Mouse (Mus musculus): Measurements from ENCODE around the gene Gpr161. TPM values are rescaled to one million over a fixed set of nuclear protein-coding genes. Genes with fewer than 3 reads are reported as not detected.
A peak's percentile ranks its signal among the peaks of the same experiment; 100 is the strongest.

The Gpr161 gene
- polyA plus RNA-seq, 1 experiment from 2014 or later: 0.87 TPM

DNA sequence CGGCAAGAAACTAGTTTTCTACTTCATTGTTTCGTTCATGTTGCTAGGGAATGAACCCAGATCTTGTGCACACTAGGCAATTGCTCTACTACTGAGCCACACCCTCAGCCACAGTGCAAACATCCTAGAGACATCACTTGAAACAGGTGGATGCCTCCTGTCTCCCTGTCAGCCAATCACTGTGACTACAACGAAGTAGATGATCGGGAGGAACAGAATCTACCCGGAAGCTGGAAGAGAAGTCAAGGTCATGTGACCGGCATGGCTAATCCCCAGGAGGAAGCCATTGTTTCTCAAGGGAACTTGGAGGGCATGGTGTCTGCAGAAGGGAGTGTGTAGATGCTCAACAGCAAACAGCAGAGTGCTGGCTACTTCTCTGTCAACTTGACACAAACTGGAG lies 20.6 kb upstream of the Gpr161 start:
- no peak for TF ChIP-seq CTCF (IDR thresholded peaks at IDR 0.05; ENCODE audit: low read depth)
- Histone ChIP-seq H3K9ac (ENCODE audit: low read depth, low read length) (no peak overlapping the region), H3K27ac (no peak overlapping the region), H3K4me1 (replicated peaks; ENCODE audit: insufficient read depth, low read length) (no peaks in the 10 kb centered on the region), H3K9me3 (replicated peaks; ENCODE audit: low read length) (no peaks in the 10 kb centered on the region), H3K4me3 (replicated peaks; ENCODE audit: low read depth, low read length) (no peak overlapping the region), H3K36me3 (ENCODE audit: insufficient read depth, low read length) (no peaks in the 10 kb centered on the region), H3K27me3 (ENCODE audit: insufficient read depth, low read length) (no peaks in the 10 kb centered on the region), H3K4me2 (ENCODE audit: low read length) (no peak overlapping the region)
- 85% methylated on average over 6 of the region's 6 CpGs for WGBS
- ATAC-seq (replicated peaks; ENCODE audit: low FRiP score, low read depth) (no peak), DNase-seq (ENCODE audit: low spot score) (no peak)

DNA sequence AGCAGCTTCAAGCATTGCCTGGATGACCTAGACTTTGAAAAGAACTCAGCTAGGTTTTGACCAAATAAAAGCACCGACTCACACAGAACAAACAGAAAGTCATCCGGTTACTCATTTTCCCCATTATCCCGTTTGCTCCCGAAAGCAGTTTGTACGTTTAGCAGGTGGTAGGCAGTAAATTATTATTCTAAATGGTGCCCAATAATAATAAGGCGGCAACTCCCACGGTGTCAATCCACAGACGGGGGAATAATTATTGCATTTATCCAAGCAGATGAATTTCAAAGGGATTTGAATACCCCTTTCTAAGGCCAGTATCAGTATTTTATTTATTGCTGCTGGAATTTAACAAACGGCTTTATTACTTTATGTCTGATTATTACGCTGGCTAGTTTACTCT lies 14.8 kb upstream of the Gpr161 start:
- Histone ChIP-seq H3K4me1 (replicated peaks; ENCODE audit: insufficient read depth, low read length) (0 out of 2 replicates have a peak, but pooled peaks cover 10% of the 10 kb centered on the region), H3K9me3 (replicated peaks; ENCODE audit: low read length) (no peaks in the 10 kb centered on the region), H3K9ac (ENCODE audit: low read depth, low read length) (peak overlapping the region; percentile 79; the same call in 1 of the 2 replicates), H3K4me2 (ENCODE audit: low read length) (peak overlapping the region; percentile 98), H3K27ac (no peak overlapping the region; the same call in 1 of the 2 replicates), H3K4me3 (replicated peaks; ENCODE audit: low read depth, low read length) (no peak overlapping the region), H3K36me3 (ENCODE audit: insufficient read depth, low read length) (no peaks in the 10 kb centered on the region), H3K27me3 (ENCODE audit: insufficient read depth, low read length) (no peaks in the 10 kb centered on the region)
- ATAC-seq (replicated peaks; ENCODE audit: low FRiP score, low read depth) (no peak), DNase-seq (ENCODE audit: low spot score) (no peak)
- TF ChIP-seq CTCF (IDR thresholded peaks at IDR 0.05; ENCODE audit: low read depth): no peak
- WGBS: 16% methylated on average over 10 of the region's 10 CpGs

DNA sequence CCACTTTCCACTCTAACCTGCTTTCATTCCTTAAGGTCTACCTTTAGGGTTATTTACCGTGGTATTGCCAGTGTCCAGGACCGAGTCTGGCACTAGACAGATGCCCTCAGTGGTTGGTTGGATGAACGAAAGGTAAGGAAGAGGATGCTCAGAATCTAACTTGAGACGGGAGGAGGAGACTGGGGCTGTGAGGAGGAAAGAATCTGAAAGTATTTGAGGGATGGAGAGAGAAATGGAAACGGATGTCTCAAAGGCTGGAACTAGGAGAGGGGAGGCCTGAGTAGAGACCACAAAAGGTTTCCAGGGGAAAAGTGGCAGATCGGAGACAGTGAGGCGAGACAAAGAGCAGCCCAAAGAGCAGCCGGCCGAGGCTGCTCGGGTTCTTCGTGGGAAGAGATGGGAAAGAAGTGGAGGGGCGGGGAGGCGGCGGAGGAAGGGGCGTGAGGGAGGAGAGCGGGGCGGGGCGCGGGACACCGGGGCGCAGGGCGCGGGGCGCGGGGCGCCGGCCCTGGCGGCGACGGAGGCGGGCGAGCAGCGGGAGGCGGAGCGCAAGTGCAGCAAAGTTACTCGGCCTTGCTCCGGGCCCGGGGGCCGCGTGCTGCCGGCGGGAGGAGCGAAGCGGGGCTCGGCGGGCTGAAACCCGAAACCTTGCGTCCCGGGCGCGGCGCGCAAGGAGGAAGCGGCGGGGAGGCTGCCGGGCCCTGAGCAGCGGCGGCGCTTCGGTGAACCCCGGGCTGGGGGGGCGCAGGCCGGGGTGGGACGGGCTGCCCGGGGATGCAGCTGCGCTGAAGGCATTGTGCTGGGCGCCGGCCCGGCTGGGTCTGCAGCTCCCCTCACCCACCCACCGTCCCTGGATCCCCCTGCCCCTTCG lies 14.0 kb upstream of the Gpr161 start:
- peak overlapping the region; percentile 82 for H3K27ac ChIP-seq
- DNase-seq (ENCODE audit: low spot score) (peak; percentile 84), ATAC-seq (replicated peaks; ENCODE audit: low FRiP score, low read depth) (peak; percentile 86)
- H3K27me3 ChIP-seq (ENCODE audit: insufficient read depth, low read length): no peaks in the 10 kb centered on the region
- peak overlapping the region; percentile 60 for H3K4me3 ChIP-seq (replicated peaks; ENCODE audit: low read depth, low read length)
- no peak for TF ChIP-seq CTCF (IDR thresholded peaks at IDR 0.05; ENCODE audit: low read depth)
- H3K9me3 ChIP-seq (replicated peaks; ENCODE audit: low read length): no peaks in the 10 kb centered on the region
- peak overlapping the region; percentile 79 for H3K9ac ChIP-seq (ENCODE audit: low read depth, low read length)
- WGBS: 2% methylated on average over 46 of the region's 71 CpGs
- no peaks in the 10 kb centered on the region for H3K36me3 ChIP-seq (ENCODE audit: insufficient read depth, low read length)
- H3K4me2 ChIP-seq (ENCODE audit: low read length): peak overlapping the region; percentile 98
- H3K4me1 ChIP-seq (replicated peaks; ENCODE audit: insufficient read depth, low read length): 0 out of 2 replicates have a peak, but pooled peaks cover 10% of the 10 kb centered on the region

DNA sequence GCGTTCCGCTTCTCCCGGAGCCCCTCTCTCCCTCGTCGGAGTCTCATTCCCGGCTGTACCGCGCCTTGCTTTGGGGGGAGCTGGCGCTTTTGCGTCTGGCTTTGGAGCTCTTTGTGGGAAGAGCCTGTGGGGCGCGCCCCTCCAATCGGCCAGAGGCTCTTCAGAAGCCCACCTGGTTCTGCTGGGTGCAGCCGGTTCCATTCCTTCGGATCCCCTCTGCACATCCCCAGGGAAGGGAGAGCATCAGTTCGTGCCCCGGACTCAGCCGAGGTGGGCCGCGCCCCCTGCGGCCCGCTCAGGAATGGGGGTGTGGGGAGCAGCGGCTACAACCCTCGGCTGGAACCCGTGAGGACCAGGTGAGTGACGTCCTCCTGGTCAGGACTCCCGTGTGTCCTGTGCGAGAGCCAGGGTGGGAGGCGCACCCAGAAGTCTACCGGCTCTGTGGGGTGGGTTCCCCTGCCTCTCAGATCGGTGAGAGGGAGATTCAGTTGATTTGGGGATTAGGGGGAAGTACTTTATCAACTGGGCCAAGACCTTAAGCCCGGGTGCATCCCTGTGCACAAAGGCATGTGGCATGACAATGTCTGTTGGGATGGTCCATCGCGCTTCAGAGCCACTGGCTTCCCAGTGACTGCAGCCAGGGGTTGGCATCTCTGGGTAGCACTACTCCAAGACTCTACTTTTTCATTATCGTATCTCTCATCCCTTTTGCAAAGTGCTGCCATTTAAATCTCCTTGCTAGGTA lies 13.2 kb upstream of the Gpr161 start:
- no peak for TF ChIP-seq CTCF (IDR thresholded peaks at IDR 0.05; ENCODE audit: low read depth)
- DNase-seq (ENCODE audit: low spot score) (peak; percentile 18), ATAC-seq (replicated peaks; ENCODE audit: low FRiP score, low read depth) (peak; percentile 70)
- H3K36me3 ChIP-seq (ENCODE audit: insufficient read depth, low read length): no peaks in the 10 kb centered on the region
- H3K4me1 ChIP-seq (replicated peaks; ENCODE audit: insufficient read depth, low read length): 0 out of 2 replicates have a peak, but pooled peaks cover 10% of the 10 kb centered on the region
- WGBS: under 1% methylated on average over 35 of the region's 35 CpGs
- peak overlapping the region; percentile 79 for H3K9ac ChIP-seq (ENCODE audit: low read depth, low read length)
- no peaks in the 10 kb centered on the region for H3K27me3 ChIP-seq (ENCODE audit: insufficient read depth, low read length)
- peak overlapping the region; percentile 82 for H3K27ac ChIP-seq
- peak overlapping the region; percentile 60 for H3K4me3 ChIP-seq (replicated peaks; ENCODE audit: low read depth, low read length)
- H3K9me3 ChIP-seq (replicated peaks; ENCODE audit: low read length): no peaks in the 10 kb centered on the region
- H3K4me2 ChIP-seq (ENCODE audit: low read length): peak overlapping the region; percentile 98

DNA sequence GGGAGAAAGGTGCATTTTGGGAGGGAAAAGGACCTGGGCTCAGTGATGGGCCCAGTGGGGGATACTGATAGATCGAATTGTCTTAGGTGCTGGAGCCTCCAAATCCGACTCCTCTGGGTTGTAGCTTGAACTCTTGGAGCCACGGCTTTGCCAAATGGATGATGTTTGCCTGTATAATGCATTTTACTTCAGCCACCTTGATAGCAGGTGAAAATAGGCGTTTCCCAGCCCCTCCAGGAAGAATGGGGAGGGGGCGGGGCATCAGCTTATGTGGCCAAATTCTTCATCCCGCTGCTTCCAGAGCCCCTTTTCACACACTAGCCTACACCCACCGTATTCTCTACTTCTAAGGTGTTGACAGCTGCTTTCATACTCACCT lies 12.6 kb upstream of the Gpr161 start:
- H3K4me2 ChIP-seq (ENCODE audit: low read length): peak overlapping the region; percentile 98
- peak overlapping the region; percentile 60 for H3K4me3 ChIP-seq (replicated peaks; ENCODE audit: low read depth, low read length)
- H3K27me3 ChIP-seq (ENCODE audit: insufficient read depth, low read length): no peaks in the 10 kb centered on the region
- ATAC-seq (replicated peaks; ENCODE audit: low FRiP score, low read depth) (no peak), DNase-seq (ENCODE audit: low spot score) (no peak)
- H3K9me3 ChIP-seq (replicated peaks; ENCODE audit: low read length): no peaks in the 10 kb centered on the region
- no peak for TF ChIP-seq CTCF (IDR thresholded peaks at IDR 0.05; ENCODE audit: low read depth)
- no peak overlapping the region for H3K27ac ChIP-seq
- WGBS: 36% methylated on average over 7 of the region's 7 CpGs
- H3K4me1 ChIP-seq (replicated peaks; ENCODE audit: insufficient read depth, low read length): 0 out of 2 replicates have a peak, but pooled peaks cover 10% of the 10 kb centered on the region
- H3K9ac ChIP-seq (ENCODE audit: low read depth, low read length): 0 out of 2 replicates have a peak overlapping the region, but pooled peaks have one; percentile 79
- H3K36me3 ChIP-seq (ENCODE audit: insufficient read depth, low read length): no peaks in the 10 kb centered on the region

DNA sequence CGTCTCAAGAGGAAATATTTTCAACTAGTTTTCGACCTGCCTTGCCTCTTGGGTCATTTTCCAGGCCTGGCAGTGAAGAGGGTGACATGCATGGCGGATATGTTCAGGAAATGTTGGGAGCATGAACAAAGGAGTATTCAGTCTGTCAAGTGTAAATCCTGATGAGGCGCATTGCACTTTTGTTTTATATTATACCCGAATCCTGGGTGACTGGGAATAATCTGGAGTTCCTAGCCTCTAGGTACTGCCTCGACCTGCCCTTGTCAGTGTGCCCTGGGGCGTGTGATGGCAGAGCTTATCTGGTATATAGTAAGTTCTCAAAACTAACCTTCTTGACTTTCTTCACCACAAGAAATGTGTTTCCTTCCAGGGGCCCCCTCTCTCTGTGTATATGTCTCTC lies 11.5 kb upstream of the Gpr161 start:
- no peaks in the 10 kb centered on the region for H3K27me3 ChIP-seq (ENCODE audit: insufficient read depth, low read length)
- 0 out of 2 replicates have a peak, but pooled peaks cover 10% of the 10 kb centered on the region for H3K4me1 ChIP-seq (replicated peaks; ENCODE audit: insufficient read depth, low read length)
- no peak overlapping the region for H3K9ac ChIP-seq (ENCODE audit: low read depth, low read length)
- H3K4me2 ChIP-seq (ENCODE audit: low read length): no peak overlapping the region
- no peak for DNase-seq (ENCODE audit: low spot score)
- no peaks in the 10 kb centered on the region for H3K36me3 ChIP-seq (ENCODE audit: insufficient read depth, low read length)
- H3K9me3 ChIP-seq (replicated peaks; ENCODE audit: low read length): no peaks in the 10 kb centered on the region
- TF ChIP-seq CTCF (IDR thresholded peaks at IDR 0.05; ENCODE audit: low read depth): no peak
- no peak overlapping the region for H3K4me3 ChIP-seq (replicated peaks; ENCODE audit: low read depth, low read length)
- 59% methylated on average over 7 of the region's 7 CpGs for WGBS
- H3K27ac ChIP-seq: no peak overlapping the region
- no peak for ATAC-seq (replicated peaks; ENCODE audit: low FRiP score, low read depth)

Data from kidney, postnatal 0 days (tissue).